Mouse (Mus musculus): Measurements from ENCODE around the gene Unkl.
"Not testable (repeated sequence)": the region's sequence is repeated elsewhere in the genome, so short reads cannot be mapped to it uniquely, and the experiment has no call there.

The Unkl gene

DNA sequence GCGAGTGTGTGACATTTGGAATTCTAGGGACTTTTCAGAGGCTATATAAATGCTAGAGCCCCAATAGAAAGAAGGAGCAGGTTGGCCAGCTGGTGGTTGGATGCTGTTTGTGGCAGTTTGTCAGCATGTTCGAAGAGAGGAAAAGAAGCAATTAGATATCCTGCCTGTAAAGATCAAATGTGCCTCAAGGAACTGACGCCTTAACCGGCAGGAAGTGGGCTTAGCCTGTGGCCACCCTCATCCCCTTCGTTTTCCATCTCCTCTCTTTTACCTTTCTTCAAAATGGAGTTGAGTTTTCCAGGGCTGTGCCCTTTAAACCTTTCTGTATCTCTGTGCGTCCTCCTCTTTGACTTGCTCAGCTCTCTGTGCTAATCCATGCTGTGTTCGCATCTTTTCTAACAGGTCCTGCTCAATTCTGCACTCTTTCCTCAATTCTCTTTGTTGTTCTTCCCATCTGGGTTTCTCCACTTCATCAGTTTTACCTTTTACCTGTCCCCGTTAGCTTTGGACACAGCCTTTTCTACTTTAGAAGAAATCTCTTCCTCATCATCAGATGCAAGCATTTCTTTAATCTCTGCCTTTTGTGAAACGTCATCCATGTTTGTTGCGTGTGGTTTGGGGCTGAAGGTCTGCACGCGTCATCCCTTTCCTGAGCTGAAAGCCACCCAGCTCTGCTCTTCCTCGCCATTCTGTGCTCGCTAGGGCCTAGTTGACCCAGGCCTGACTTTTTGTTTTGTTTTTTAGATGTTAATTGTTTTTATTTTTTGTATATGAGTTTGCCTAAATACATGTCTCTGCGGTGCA is 31.5 kb downstream of the Unkl start:
- DNase-seq (ENCODE audit: low read depth, low spot score): no peak

GRCm38 (mm10) chr17:25220746-25221145 is 32.5 kb downstream of the Unkl start:
- DNase-seq (ENCODE audit: low read depth, low spot score): no peak

DNA sequence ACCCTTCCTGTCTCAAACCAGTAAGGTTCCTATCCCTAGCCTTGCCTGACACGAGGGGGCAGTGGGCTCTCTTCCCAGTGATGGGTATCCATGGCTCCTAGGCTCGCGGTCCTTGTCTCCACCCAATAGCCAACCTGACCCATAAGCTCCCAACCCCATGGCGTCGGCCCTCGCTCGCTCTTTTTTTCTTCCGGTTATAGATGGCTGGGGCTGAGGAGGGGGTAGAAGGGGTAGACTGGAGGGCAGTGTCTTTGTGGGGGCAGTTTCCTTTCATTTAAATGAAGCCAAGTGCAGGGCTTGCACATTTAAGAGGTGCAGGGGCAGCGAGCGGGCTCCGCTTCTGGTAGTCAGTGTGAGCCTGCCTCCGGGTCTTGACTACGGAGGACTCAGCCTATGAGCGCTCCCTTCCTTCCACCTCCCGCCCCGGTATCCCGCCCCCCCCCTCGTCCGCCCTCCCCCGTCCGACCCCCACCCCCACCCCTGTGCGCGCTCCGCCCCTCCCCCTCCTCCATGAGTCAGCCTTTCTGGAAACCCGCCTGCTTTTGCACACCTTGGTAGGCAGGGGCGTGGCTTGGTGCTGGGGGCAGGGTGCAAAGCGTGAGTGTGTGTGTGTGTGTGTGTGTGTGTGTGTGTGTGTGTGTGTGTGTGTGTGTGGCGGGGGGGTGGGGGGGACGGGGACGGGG is 33.8 kb downstream of the Unkl start:
- peak; percentile 72 for DNase-seq (ENCODE audit: low read depth, low spot score)

DNA sequence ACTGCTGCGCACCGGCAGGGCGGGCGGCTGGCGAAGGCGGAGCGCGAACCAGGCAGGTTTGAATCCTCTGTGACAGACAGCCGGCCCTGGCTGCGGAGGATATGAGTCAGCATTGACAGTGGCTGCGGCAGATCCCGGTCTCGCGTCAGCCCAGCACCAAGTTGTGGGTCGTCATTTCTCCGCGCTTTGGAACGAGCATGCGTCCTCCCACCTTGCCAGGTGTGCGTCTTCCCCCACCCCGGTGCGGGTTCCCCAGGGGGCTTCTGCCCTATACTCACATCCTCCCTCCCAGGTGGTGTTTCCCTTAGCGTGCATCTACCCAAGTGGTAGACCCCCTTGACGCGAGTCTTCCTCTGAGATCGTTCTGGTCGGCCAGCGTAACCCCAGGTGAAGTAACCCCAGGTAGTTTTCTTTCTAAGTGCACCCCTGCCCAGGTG is 34.3 kb downstream of the Unkl start:
- DNase-seq (ENCODE audit: low read depth, low spot score): not testable (repeated sequence)

DNA sequence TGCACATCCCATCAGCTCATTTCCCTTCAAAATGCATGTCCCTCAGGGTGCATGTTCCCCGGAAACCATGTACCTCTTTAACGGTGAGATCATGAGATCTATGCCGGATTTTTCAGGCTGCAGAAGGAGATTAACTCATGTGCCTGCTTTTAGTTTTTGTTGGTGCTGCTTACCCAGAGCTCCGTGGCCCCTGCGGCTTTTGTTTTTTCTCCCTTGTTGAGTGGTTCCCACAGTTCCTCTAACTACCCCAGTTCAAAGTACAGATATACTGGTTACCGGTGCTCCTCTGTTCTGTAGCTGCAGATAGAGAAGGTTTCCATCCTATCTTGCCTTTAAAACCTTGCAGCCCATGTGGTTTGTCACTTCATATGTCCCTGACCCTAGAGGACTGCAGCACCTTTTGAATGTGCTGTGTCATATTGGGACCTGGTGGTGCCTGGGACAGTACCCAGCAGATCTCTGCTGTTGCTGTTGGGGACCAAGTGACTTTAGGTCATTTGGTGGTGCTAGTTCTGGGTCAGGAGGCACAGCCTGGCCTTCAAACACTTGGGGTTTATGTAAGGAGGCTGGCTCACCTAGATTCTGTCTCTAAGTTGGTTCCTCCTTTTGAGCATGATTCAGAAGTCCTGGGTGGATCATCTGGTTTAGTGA is 34.9 kb downstream of the Unkl start:
- no peak for DNase-seq (ENCODE audit: low read depth, low spot score)

DNA sequence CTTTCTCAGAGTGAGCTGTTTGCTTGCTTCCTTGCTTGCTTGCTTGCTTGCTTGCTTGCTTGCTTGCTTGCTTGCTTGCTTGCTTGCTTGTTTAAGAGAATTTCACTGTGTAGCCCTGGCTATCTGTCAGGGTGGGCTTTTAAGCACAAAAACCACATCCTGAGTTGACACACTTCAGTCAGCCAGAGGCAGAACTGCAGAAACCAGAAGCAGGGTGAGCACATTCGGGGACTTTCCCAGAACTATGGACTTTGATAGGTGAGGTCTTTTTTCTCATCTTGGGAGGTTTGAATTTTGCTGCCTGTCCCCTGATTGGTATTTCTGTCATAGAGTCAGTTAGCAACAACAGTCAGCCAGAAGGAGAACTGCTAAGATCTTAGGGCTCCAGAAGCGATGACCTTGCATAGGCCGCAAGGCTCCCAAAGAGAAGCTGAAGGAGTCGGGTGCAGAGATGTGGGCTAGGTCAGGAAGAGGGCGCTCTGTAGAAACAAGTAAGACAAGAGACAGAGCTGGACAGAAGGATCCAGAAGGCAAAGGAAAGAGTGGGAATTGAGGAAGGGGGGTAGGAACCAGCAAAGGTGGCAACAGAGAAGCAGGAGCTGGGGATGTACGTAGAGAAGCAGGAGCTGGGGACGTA is 36.5 kb downstream of the Unkl start:
- DNase-seq (ENCODE audit: low read depth, low spot score): no peak

- no peak for DNase-seq (ENCODE audit: low read depth, low spot score)
Measured at GRCm38 (mm10) chr17:25225659-25226058, 37.5 kb downstream of the Unkl start.

GRCm38 (mm10) chr17:25227991-25228390 is 39.8 kb downstream of the Unkl start:
- no peak for DNase-seq (ENCODE audit: low read depth, low spot score)

DNA sequence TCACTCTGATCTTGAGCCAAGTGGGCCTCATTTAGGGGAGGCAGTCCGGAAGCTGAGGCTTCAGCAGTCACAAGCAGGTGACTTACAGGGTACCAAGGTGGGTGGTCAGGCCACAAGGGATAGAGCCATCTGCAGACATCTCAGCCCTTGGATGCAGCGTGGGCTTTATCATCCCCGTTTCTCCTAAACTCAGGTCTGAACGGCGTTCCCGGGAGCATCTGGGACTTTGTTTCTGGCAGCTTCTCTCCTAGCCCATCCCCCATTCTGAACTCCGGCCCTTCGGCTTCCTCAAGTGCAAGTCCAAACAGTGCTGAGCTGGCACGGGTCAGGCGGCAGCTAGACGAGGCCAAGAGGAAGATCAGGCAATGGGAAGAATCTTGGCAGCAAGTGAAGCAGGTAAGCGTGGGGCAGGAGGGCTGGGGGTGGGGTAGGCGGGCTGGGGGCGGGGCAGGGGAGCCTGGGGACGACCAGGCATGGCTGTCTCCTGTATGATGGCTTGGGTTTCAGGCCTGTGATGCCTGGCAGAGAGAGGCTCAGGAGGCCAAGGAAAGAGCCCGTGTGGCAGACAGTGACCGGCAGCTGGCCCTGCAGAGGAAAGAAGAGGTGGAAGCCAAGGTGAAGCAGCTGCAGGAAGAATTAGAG is 41.9 kb downstream of the Unkl start:
- not testable (repeated sequence) for DNase-seq (ENCODE audit: low read depth, low spot score)

DNA sequence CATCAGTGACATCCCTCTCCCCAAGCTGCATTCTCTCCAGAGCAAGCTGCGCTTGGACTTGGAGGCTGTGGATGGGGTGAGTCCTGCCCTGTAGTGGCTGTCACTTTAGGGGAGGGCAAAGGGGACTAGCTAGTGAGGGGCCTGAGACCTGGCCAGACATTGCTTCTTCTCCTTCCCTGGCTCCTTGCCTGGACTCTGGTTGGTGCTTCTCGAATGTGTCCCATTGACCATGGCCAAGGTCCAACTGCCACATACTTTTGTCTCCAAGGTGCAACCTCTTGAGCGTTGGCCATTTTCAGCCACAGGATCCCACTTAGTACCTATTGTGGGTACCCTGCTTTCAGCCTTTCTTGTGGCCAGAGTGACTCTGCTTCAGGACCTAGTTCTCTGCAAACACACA is 42.5 kb downstream of the Unkl start:
- no peak for DNase-seq (ENCODE audit: low read depth, low spot score)

GRCm38 (mm10) chr17:25231621-25232020 is 43.4 kb downstream of the Unkl start:
- not testable (repeated sequence) for DNase-seq (ENCODE audit: low read depth, low spot score)

- DNase-seq (ENCODE audit: low read depth, low spot score): no peak
Measured at GRCm38 (mm10) chr17:25235635-25236034, 47.4 kb downstream of the Unkl start.

DNA sequence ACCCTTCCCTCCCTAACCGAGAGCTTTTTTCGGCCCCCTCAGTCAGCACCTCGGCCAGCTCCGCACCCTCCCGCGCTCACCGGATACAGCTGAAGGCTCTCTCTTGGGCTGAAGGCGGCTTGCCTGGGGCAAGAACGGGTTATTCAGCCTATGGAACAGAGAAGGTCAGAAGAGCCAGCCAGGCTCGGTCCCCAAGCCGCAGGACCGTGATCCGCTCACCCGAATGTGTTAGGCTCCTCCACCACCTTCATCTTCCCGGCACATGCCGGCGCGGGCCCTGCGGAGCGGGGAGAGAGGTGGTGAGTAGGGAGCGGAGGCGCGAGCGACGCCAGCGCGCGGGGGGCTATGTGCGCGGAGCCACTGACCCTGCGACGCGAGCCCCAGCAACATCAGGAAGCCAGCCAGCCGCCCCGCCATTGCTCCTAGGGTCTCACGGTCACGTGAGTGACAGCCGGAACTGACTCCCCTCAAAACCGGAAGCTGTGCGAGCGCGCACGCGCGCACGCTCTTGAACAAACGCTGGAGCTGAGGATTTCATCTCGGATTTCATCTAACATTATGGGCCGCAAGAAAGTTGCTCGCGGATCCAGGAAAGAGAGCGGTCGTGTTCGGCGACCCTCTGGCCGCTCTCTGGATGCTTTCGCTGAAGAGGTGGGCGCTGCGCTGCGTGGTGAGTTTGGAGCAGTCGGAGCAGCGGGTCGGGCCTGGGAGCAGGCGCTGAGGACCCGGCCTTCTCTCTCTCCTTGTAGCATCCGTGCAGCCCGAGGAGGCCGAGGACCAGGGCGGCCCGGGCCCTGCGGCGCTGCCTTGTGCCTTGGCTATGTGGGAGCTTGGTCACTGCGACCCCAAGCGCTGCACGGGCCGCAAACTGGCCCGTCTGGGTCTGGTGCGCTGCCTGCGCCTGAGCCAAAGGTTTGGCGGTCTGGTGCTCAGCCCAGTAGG is 51.8 kb downstream of the Unkl start, which contains the start of the genes Gnptg and Tsr3:
Gene Gnptg (minus strand): TSS at position 430 of the 942 bp plus-strand sequence.
Gene Tsr3 (plus strand): TSS at position 476 of the 942 bp plus-strand sequence.
- DNase-seq (ENCODE audit: low read depth, low spot score): peak; percentile 87

DNA sequence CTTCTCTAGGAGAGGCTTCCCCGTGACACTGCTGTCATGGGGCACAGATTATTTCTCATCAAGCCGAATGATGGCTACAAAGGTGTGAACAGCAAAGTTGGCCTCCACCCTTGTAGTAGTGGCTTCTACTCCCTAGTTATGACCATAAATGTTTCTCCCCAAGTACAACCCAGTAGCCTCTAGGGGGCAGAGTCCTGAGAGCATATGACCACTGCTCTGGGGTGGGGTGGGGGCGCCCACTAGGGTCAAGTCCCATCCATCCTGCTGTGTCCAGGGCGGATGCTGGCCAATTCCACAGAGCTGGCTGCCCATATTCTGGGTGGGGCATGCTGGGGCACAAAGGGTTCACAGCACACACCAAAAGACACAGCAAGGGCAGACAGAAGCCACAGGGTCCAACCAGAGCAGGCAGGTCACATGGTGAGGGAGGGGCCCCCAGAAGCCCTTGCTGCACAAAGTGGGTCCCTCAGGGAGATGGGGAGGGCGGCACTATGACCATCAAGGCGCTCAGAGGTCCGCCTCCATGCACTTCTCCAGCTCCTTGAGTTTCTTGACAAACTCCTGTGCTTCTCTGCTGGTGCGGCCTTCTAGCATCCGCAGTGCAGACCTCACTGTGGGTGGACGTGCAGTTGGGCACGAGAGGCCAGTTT is 55.1 kb downstream of the Unkl start:
- peak; percentile 36 for DNase-seq (ENCODE audit: low read depth, low spot score)

- no peak for DNase-seq (ENCODE audit: low read depth, low spot score)
Measured at GRCm38 (mm10) chr17:25244239-25244638, 56.0 kb downstream of the Unkl start.

- DNase-seq (ENCODE audit: low read depth, low spot score): no peak
Measured at GRCm38 (mm10) chr17:25248033-25248750, 60.0 kb downstream of the Unkl start.

DNA sequence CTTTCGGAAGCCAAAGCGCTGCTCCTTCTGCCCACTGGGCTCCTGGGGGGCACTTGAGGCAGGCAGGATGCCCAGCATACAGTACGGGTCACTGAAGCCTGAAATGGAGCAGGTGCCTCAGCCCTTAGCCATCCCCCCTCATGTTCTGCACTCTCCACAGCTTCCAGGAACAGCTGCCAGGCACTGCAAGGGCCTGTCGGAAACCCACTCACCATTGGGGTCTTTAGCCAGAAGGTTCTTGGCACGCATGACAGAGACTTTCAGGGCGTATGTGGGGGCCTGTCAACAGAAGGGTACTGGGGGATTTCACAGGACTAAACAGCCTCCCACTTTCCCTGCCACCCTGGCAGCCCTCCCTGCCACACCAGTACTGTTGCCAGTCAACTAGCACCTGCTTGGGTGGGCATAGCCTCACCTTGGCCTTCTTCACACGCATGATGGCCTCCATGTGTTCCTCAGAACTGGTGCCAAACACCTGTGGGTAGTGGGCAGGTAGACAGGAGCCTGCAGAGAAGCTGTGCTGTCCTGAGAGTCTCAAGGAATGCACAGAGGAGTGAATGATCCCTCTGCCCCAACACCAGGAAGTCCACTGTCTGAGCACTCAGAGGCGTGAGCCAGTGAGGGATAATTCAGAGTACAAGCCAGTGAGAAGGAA is 62.1 kb downstream of the Unkl start:
- no peak for DNase-seq (ENCODE audit: low read depth, low spot score)

GRCm38 (mm10) chr17:25252643-25253042 is 64.4 kb downstream of the Unkl start:
- DNase-seq (ENCODE audit: low read depth, low spot score): no peak

GRCm38 (mm10) chr17:25253760-25254159 is 65.6 kb downstream of the Unkl start:
- DNase-seq (ENCODE audit: low read depth, low spot score): no peak

All from ES-CJ7 (cell line).